Mouse (Mus musculus) cerebellum, adult 2 months (tissue): ENCODE results near the gene Ccdc151.

Experiments used
- CTCF ChIP-seq: fragments of 200-500 bp; IDR thresholded peaks from 2 replicates; pipeline ENCODE4 v1.5.1; 2011; ENCODE audit warnings: low read depth, mild to moderate bottlenecking, control low read depth, low read length, moderate library complexity, borderline replicate concordance; ENCODE audit not compliant: insufficient read depth
- POLR2A ChIP-seq: fragments of 200-500 bp; IDR thresholded peaks from 2 replicates; pipeline ENCODE4 v1.6.1; 2011; ENCODE audit warnings: low read length, control low read depth, borderline replicate concordance; ENCODE audit not compliant: insufficient read depth

DNA sequence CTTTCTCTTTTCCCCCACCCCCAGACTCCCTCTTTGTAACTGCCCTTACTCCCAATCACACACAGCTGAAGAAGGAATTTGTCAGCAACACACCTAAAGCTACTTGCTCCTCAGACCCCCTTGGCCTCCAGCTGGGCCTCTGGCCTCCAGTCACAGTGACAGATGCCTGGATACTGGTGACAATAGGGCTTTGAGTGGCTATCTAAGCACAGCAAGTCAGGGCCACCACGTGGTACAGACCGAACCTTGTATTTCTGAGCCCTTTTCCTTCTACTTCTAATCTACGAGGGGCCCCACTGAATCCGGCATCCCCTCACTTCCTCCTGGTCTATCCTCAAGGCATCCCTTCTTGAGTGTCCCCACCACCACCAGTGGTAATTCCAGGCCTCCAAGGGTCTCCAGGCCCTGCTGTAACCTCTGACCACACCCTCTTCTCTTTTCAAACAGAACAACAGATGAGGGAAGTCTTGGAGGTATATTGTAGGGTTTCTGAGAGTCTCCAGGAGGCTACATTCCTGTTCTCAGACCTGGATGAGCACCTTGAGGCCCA is 47.4 kb upstream of the Ccdc151 start:
- no peak for TF ChIP-seq CTCF
- TF ChIP-seq POLR2A, result no peak
